27 mouse cellular contexts compared by ENCODE assay signal in genomic region chr2:91421641-91422040, GRCm38 (mm10).
"Had no signal": no experiment of that assay in that cellular context is flagged by ENCODE, and none has a peak within 500 bp of the region (broad histone marks: within the 10 kb centered on the region; RNA-seq: fewer than 3 reads in every experiment).

No protein-coding gene starts in this region.

- H3K4me1 ChIP-seq: heart, embryonic 15.5 days; hindbrain, embryonic 13.5 days; hindbrain, embryonic 15.5 days; limb, embryonic 10.5 days; limb, embryonic 12.5 days; liver, embryonic 13.5 days; liver, embryonic 15.5 days had no signal

- H3K36me3 ChIP-seq: heart, embryonic 15.5 days; liver, embryonic 13.5 days; liver, embryonic 15.5 days had no signal

- H3K4me3 ChIP-seq: heart, adult 2 months; heart, embryonic 13.5 days; heart, embryonic 15.5 days; hindbrain, embryonic 13.5 days; hindbrain, embryonic 15.5 days; kidney, embryonic 15.5 days; left cerebral cortex, adult 2 months; limb, embryonic 10.5 days; limb, embryonic 12.5 days; liver, embryonic 13.5 days; liver, embryonic 15.5 days had no signal

- H3K27ac ChIP-seq: heart, adult 2 months; heart, embryonic 13.5 days; heart, embryonic 15.5 days; hindbrain, embryonic 13.5 days; hindbrain, embryonic 15.5 days; hindbrain, postnatal 0 days; kidney, embryonic 15.5 days; left cerebral cortex, adult 2 months; limb, embryonic 10.5 days; limb, embryonic 12.5 days; liver, embryonic 13.5 days; liver, embryonic 15.5 days had no signal

- ATAC-seq: hindbrain, postnatal 0 days; intestine, embryonic 16.5 days had no signal

- H3K9me3 ChIP-seq: heart, embryonic 13.5 days; heart, embryonic 15.5 days; hindbrain, embryonic 13.5 days; hindbrain, embryonic 15.5 days; kidney, embryonic 15.5 days; limb, embryonic 10.5 days; limb, embryonic 12.5 days; liver, embryonic 13.5 days; liver, embryonic 15.5 days had no signal

- DNase-seq: gastrocnemius, postnatal 14 days; gastrocnemius, postnatal 36 days; heart, adult 2 months; heart, postnatal 14 days; heart, postnatal 36 days; kidney, adult 11 months; kidney, adult 2 months; kidney, adult 9 months; kidney, postnatal 10 days; kidney, postnatal 25 days; kidney, postnatal 4 days; layer of hippocampus, adult 9-11 months; liver; liver, embryonic 13.5 days had no signal

- H3K27me3 ChIP-seq: heart, embryonic 13.5 days; heart, embryonic 15.5 days; hindbrain, embryonic 13.5 days; hindbrain, embryonic 15.5 days; kidney, embryonic 15.5 days; limb, embryonic 12.5 days; liver, embryonic 13.5 days; liver, embryonic 15.5 days had no signal

- H3K4me2 ChIP-seq: heart, embryonic 11.5 days; heart, embryonic 13.5 days; heart, embryonic 15.5 days; hindbrain, embryonic 13.5 days; hindbrain, embryonic 15.5 days; kidney, embryonic 15.5 days; limb, embryonic 12.5 days; liver, embryonic 11.5 days; liver, embryonic 13.5 days; liver, embryonic 15.5 days had no signal

- H3K9ac ChIP-seq: heart, embryonic 13.5 days; heart, embryonic 15.5 days; hindbrain, embryonic 13.5 days; hindbrain, embryonic 15.5 days; kidney, embryonic 15.5 days; limb, embryonic 12.5 days; liver, embryonic 13.5 days; liver, embryonic 15.5 days had no signal
